Mouse (Mus musculus): ENCODE measurements around the gene Itpr2. TPM values are rescaled to one million over a fixed set of nuclear protein-coding genes. Genes with fewer than 3 reads are reported as not detected.
"Not testable (repeated sequence)": the region's sequence is repeated elsewhere in the genome, so short reads cannot be mapped to it uniquely, and the experiment has no call there.

Gene Itpr2
- polyA plus RNA-seq, 1 experiment from 2014 or later, result 8.9 TPM

GRCm38 (mm10) chr6:146473216-146473955 lies 28.6 kb downstream of the Itpr2 start:
- no peak overlapping the region for H3K4me3 ChIP-seq (ENCODE audit: low read depth, low read length)
- H3K9ac ChIP-seq (ENCODE audit: low read depth, low read length), result no peak overlapping the region
- DNase-seq (ENCODE audit: low spot score) (no peak), ATAC-seq (ENCODE audit: low read depth) (no peak)
- WGBS, result 67% methylated on average over 6 of the region's 6 CpGs
- H3K36me3 ChIP-seq (ENCODE audit: control insufficient read depth, insufficient read depth, low read length), result no peaks in the 10 kb centered on the region
- H3K27me3 ChIP-seq (replicated peaks; ENCODE audit: control insufficient read depth, insufficient read depth, low read length), result no peaks in the 10 kb centered on the region
- H3K4me1 ChIP-seq (ENCODE audit: control insufficient read depth, insufficient read depth, low read length), result no peaks in the 10 kb centered on the region
- no peak overlapping the region for H3K27ac ChIP-seq (replicated peaks; ENCODE audit: low read depth, low read length)
- no peak overlapping the region for H3K4me2 ChIP-seq (ENCODE audit: low read depth, low read length)
- H3K9me3 ChIP-seq (ENCODE audit: control insufficient read depth, low read length), result no peaks in the 10 kb centered on the region

GRCm38 (mm10) chr6:146470378-146470777 lies 31.6 kb downstream of the Itpr2 start:
- Histone ChIP-seq H3K4me3 (ENCODE audit: low read depth, low read length) (no peak overlapping the region), H3K4me1 (ENCODE audit: control insufficient read depth, insufficient read depth, low read length) (peaks cover 3% of the 10 kb centered on the region; the same call in 1 of the 2 replicates), H3K27ac (replicated peaks; ENCODE audit: low read depth, low read length) (no peak overlapping the region), H3K9ac (ENCODE audit: low read depth, low read length) (no peak overlapping the region), H3K27me3 (replicated peaks; ENCODE audit: control insufficient read depth, insufficient read depth, low read length) (no peaks in the 10 kb centered on the region), H3K9me3 (ENCODE audit: control insufficient read depth, low read length) (no peaks in the 10 kb centered on the region), H3K36me3 (ENCODE audit: control insufficient read depth, insufficient read depth, low read length) (no peaks in the 10 kb centered on the region), H3K4me2 (ENCODE audit: low read depth, low read length) (no peak overlapping the region)
- DNase-seq (ENCODE audit: low spot score) (no peak), ATAC-seq (ENCODE audit: low read depth) (no peak)
- WGBS, result 81% methylated on average over 4 of the region's 4 CpGs

DNA sequence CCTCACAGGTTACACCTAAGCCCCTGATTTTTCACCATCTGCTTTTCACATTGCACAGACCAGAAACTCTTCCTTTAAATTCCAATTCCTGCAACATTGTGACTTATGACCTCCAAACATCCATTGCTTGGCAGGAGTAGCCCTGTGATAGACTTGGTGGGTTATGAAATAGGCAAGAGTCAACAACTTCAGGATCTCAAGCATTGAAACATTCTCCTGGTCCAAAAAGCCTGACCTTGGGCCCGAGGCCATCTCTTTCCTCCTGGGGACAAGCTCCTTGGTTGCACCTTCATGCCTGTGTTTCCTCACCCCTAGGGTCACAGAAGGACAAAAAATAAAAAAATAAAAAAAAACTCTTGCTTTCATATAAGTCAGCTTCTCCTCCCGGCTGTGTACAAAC lies 32.1 kb downstream of the Itpr2 start:
- no peak overlapping the region for H3K27ac ChIP-seq (replicated peaks; ENCODE audit: low read depth, low read length)
- no peak overlapping the region for H3K4me3 ChIP-seq (ENCODE audit: low read depth, low read length)
- no peak overlapping the region for H3K9ac ChIP-seq (ENCODE audit: low read depth, low read length)
- H3K36me3 ChIP-seq (ENCODE audit: control insufficient read depth, insufficient read depth, low read length), result no peaks in the 10 kb centered on the region
- DNase-seq (ENCODE audit: low spot score) (no peak), ATAC-seq (ENCODE audit: low read depth) (no peak)
- H3K9me3 ChIP-seq (ENCODE audit: control insufficient read depth, low read length), result no peaks in the 10 kb centered on the region
- WGBS, result 76% methylated on average over 2 of the region's 2 CpGs
- no peaks in the 10 kb centered on the region for H3K27me3 ChIP-seq (replicated peaks; ENCODE audit: control insufficient read depth, insufficient read depth, low read length)
- H3K4me2 ChIP-seq (ENCODE audit: low read depth, low read length), result no peak overlapping the region
- peaks cover 3% of the 10 kb centered on the region; the same call in 1 of the 2 replicates for H3K4me1 ChIP-seq (ENCODE audit: control insufficient read depth, insufficient read depth, low read length)

DNA sequence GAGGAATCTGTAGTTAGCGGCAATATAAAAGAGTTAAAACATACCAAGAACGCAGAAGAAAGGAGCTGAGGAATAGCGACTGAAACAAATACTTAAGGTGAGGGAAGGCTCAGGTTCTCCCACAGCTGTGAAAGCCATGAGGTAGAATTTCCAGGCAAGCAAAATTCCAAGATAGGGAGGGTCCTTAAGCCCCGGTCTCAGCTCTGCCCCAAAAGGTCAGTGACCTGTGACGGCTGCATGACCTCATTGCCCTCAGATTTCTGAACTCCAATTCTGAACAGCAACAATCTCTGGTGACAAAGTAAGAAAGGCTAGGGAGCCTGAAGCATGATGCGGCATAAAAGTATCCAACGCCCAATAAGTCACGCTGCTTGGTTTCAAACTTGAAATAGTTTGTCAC lies 33.7 kb downstream of the Itpr2 start:
- Histone ChIP-seq H3K9ac (ENCODE audit: low read depth, low read length) (no peak overlapping the region), H3K4me3 (ENCODE audit: low read depth, low read length) (no peak overlapping the region), H3K27ac (replicated peaks; ENCODE audit: low read depth, low read length) (no peak overlapping the region), H3K4me2 (ENCODE audit: low read depth, low read length) (no peak overlapping the region), H3K9me3 (ENCODE audit: control insufficient read depth, low read length) (no peaks in the 10 kb centered on the region), H3K4me1 (ENCODE audit: control insufficient read depth, insufficient read depth, low read length) (peaks cover 3% of the 10 kb centered on the region; the same call in 1 of the 2 replicates), H3K36me3 (ENCODE audit: control insufficient read depth, insufficient read depth, low read length) (no peaks in the 10 kb centered on the region), H3K27me3 (replicated peaks; ENCODE audit: control insufficient read depth, insufficient read depth, low read length) (no peaks in the 10 kb centered on the region)
- WGBS, result 36% methylated on average over 8 of the region's 8 CpGs
- DNase-seq (ENCODE audit: low spot score) (no peak), ATAC-seq (ENCODE audit: low read depth) (no peak)

GRCm38 (mm10) chr6:146464645-146465042 lies 37.4 kb downstream of the Itpr2 start:
- H3K4me1 ChIP-seq (ENCODE audit: control insufficient read depth, insufficient read depth, low read length); ATAC-seq (ENCODE audit: low read depth); H3K9ac ChIP-seq (ENCODE audit: low read depth, low read length); H3K27me3 ChIP-seq (replicated peaks; ENCODE audit: control insufficient read depth, insufficient read depth, low read length); H3K36me3 ChIP-seq (ENCODE audit: control insufficient read depth, insufficient read depth, low read length); H3K4me2 ChIP-seq (ENCODE audit: low read depth, low read length); H3K27ac ChIP-seq (replicated peaks; ENCODE audit: low read depth, low read length); H3K9me3 ChIP-seq (ENCODE audit: control insufficient read depth, low read length); H3K4me3 ChIP-seq (ENCODE audit: low read depth, low read length); DNase-seq (ENCODE audit: low spot score): not testable (repeated sequence)
- WGBS, result 89% methylated on average over 2 of the region's 2 CpGs

DNA sequence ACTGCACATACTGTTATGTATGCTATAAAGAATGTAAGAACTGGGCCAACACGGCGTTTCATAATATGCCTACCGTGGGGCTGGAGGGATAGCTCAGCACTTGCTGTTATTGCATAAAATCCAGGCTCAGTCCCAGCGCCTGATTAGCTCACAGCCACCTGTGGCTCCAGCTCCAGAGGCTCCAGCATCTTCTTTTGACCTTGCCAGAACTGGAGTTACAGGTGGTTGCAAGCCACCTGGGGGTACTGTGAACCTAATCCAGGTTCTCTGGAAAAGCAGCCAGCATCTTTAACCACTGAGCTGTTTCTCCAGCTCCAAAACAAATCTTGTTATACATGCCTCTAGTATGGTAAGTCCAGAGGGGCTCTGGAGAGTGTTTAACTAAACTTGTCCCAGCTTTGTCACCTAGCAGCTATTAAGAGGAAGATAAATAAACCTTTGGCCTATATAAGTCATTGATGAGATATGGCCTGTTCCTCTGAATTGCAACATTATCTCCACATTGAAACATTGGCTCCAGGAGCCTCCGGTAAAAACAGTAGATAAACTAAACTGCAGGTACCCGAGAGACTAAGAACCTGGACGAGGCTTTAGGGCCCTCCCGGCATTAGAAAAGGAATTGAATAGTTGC lies 37.9 kb downstream of the Itpr2 start:
- no peak overlapping the region for H3K4me3 ChIP-seq (ENCODE audit: low read depth, low read length)
- H3K36me3 ChIP-seq (ENCODE audit: control insufficient read depth, insufficient read depth, low read length), result no peaks in the 10 kb centered on the region
- H3K9me3 ChIP-seq (ENCODE audit: control insufficient read depth, low read length), result no peaks in the 10 kb centered on the region
- H3K4me2 ChIP-seq (ENCODE audit: low read depth, low read length), result no peak overlapping the region
- ATAC-seq (ENCODE audit: low read depth) (no peak), DNase-seq (ENCODE audit: low spot score) (no peak)
- H3K27me3 ChIP-seq (replicated peaks; ENCODE audit: control insufficient read depth, insufficient read depth, low read length), result no peaks in the 10 kb centered on the region
- no peak overlapping the region for H3K9ac ChIP-seq (ENCODE audit: low read depth, low read length)
- H3K27ac ChIP-seq (replicated peaks; ENCODE audit: low read depth, low read length), result no peak overlapping the region
- WGBS, result 85% methylated on average over 8 of the region's 8 CpGs
- peaks cover 3% of the 10 kb centered on the region; the same call in 1 of the 2 replicates for H3K4me1 ChIP-seq (ENCODE audit: control insufficient read depth, insufficient read depth, low read length)

DNA sequence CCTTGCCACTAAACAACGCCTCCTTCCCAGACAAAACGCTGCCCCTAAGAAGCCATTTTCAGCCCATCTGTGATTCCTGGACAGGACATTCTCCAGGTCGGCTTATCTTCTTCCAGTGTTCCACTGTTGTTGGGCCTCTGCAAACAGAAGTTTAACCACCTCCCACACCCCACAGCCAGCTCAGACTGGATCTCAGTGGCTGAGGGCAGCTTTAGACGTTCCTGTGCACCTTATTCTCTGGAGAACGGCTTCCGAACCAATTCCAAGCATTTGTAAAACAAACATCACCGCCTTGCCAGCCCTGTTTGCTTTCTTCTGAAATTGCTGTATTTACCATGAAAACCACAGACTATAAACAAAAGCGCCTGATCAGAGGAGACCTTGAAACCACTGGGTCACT lies 41.1 kb downstream of the Itpr2 start:
- no peaks in the 10 kb centered on the region for H3K36me3 ChIP-seq (ENCODE audit: control insufficient read depth, insufficient read depth, low read length)
- H3K4me2 ChIP-seq (ENCODE audit: low read depth, low read length), result no peak overlapping the region
- H3K27ac ChIP-seq (replicated peaks; ENCODE audit: low read depth, low read length), result no peak overlapping the region
- H3K9ac ChIP-seq (ENCODE audit: low read depth, low read length), result no peak overlapping the region
- H3K27me3 ChIP-seq (replicated peaks; ENCODE audit: control insufficient read depth, insufficient read depth, low read length), result no peaks in the 10 kb centered on the region
- no peak overlapping the region for H3K4me3 ChIP-seq (ENCODE audit: low read depth, low read length)
- no peak for ATAC-seq (ENCODE audit: low read depth)
- 56% methylated on average over 8 of the region's 8 CpGs for WGBS
- no peaks in the 10 kb centered on the region for H3K4me1 ChIP-seq (ENCODE audit: control insufficient read depth, insufficient read depth, low read length)
- peak; percentile 23 for DNase-seq (ENCODE audit: low spot score)
- no peaks in the 10 kb centered on the region for H3K9me3 ChIP-seq (ENCODE audit: control insufficient read depth, low read length)

GRCm38 (mm10) chr6:146458436-146458835 lies 43.6 kb downstream of the Itpr2 start:
- no peak overlapping the region for H3K4me3 ChIP-seq (ENCODE audit: low read depth, low read length)
- no peak overlapping the region for H3K4me2 ChIP-seq (ENCODE audit: low read depth, low read length)
- no peak overlapping the region for H3K27ac ChIP-seq (replicated peaks; ENCODE audit: low read depth, low read length)
- no peak overlapping the region for H3K9ac ChIP-seq (ENCODE audit: low read depth, low read length)
- H3K36me3 ChIP-seq (ENCODE audit: control insufficient read depth, insufficient read depth, low read length), result no peaks in the 10 kb centered on the region
- no peaks in the 10 kb centered on the region for H3K27me3 ChIP-seq (replicated peaks; ENCODE audit: control insufficient read depth, insufficient read depth, low read length)
- H3K9me3 ChIP-seq (ENCODE audit: control insufficient read depth, low read length), result no peaks in the 10 kb centered on the region
- 43% methylated on average over 5 of the region's 5 CpGs for WGBS
- no peaks in the 10 kb centered on the region for H3K4me1 ChIP-seq (ENCODE audit: control insufficient read depth, insufficient read depth, low read length)
- no peak for DNase-seq (ENCODE audit: low spot score)
- ATAC-seq (ENCODE audit: low read depth), result no peak

DNA sequence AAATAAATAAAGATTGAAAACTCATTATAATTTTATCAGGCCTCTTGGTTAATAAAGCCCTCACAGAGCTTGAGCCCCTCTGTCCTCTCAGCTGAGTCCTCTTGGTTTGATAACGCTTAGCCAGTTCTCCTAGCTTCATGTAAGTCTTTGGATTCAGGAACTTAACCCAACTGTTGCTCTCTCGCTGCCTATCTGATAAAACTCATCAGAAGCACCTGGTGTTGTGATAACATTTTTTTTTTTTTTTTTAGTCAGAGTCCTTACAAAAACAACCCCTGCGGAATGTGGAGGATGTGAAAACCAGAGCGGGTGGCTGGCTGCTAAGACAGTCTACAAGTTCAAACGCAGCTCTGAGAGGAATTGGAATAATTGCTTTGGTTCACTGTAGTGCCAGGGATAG lies 45.3 kb downstream of the Itpr2 start:
- no peak for ATAC-seq (ENCODE audit: low read depth)
- Histone ChIP-seq H3K4me3 (ENCODE audit: low read depth, low read length) (no peak overlapping the region), H3K27me3 (replicated peaks; ENCODE audit: control insufficient read depth, insufficient read depth, low read length) (no peaks in the 10 kb centered on the region), H3K27ac (replicated peaks; ENCODE audit: low read depth, low read length) (no peak overlapping the region), H3K4me1 (ENCODE audit: control insufficient read depth, insufficient read depth, low read length) (no peaks in the 10 kb centered on the region), H3K36me3 (ENCODE audit: control insufficient read depth, insufficient read depth, low read length) (no peaks in the 10 kb centered on the region), H3K9ac (ENCODE audit: low read depth, low read length) (no peak overlapping the region), H3K9me3 (ENCODE audit: control insufficient read depth, low read length) (no peaks in the 10 kb centered on the region), H3K4me2 (ENCODE audit: low read depth, low read length) (no peak overlapping the region)
- 72% methylated on average over 5 of the region's 5 CpGs for WGBS
- DNase-seq (ENCODE audit: low spot score), result no peak

Data from embryonic facial prominence, embryonic 14.5 days (tissue).